Mouse (Mus musculus): ENCODE measurements at regions not wholly inside any gene's neighbourhood (a gene's known extent, or its start where the extent isn't known, plus 50 kb on each side); places are given as distances from the start of the nearest gene placed in this dataset.

GRCm38 (mm10) chr6:84430925-84431621 lies 162.6 kb downstream of the Cyp26b1 start:
- no peak overlapping the region for H3K4me2 ChIP-seq (replicated peaks; ENCODE audit: low read depth)
- H3K9ac ChIP-seq (ENCODE audit: low read depth, low read length): no peak overlapping the region
- no peak for ATAC-seq
- WGBS: 55% methylated on average over 12 of the region's 12 CpGs
- no peak overlapping the region for H3K27ac ChIP-seq (ENCODE audit: low read depth, low read length)
- H3K4me1 ChIP-seq (replicated peaks; ENCODE audit: control insufficient read depth, insufficient read depth, low read length): no peaks in the 10 kb centered on the region
- no peak overlapping the region for H3K4me3 ChIP-seq (ENCODE audit: low read depth, low read length)
- H3K27me3 ChIP-seq (replicated peaks; ENCODE audit: control insufficient read depth, insufficient read depth, low read length): no peaks in the 10 kb centered on the region
- TF ChIP-seq CTCF (IDR thresholded peaks at IDR 0.05; ENCODE audit: low read depth): no peak
- H3K36me3 ChIP-seq (ENCODE audit: control insufficient read depth, insufficient read depth): no peaks in the 10 kb centered on the region
- H3K9me3 ChIP-seq (ENCODE audit: control insufficient read depth): no peaks in the 10 kb centered on the region

GRCm38 (mm10) chr6:84430146-84430545 lies 163.6 kb downstream of the Cyp26b1 start:
- Histone ChIP-seq H3K27ac (ENCODE audit: low read depth, low read length) (no peak overlapping the region), H3K4me2 (replicated peaks; ENCODE audit: low read depth) (no peak overlapping the region), H3K36me3 (ENCODE audit: control insufficient read depth, insufficient read depth) (no peaks in the 10 kb centered on the region), H3K27me3 (replicated peaks; ENCODE audit: control insufficient read depth, insufficient read depth, low read length) (no peaks in the 10 kb centered on the region), H3K4me1 (replicated peaks; ENCODE audit: control insufficient read depth, insufficient read depth, low read length) (no peaks in the 10 kb centered on the region), H3K9ac (ENCODE audit: low read depth, low read length) (no peak overlapping the region), H3K9me3 (ENCODE audit: control insufficient read depth) (no peaks in the 10 kb centered on the region), H3K4me3 (ENCODE audit: low read depth, low read length) (no peak overlapping the region)
- 61% methylated on average over 4 of the region's 4 CpGs for WGBS
- no peak for TF ChIP-seq CTCF (IDR thresholded peaks at IDR 0.05; ENCODE audit: low read depth)
- ATAC-seq: no peak

GRCm38 (mm10) chr6:84429247-84429646 lies 164.5 kb downstream of the Cyp26b1 start:
- WGBS: 71% methylated on average over 8 of the region's 8 CpGs
- H3K9me3 ChIP-seq (ENCODE audit: control insufficient read depth): no peaks in the 10 kb centered on the region
- no peak overlapping the region for H3K27ac ChIP-seq (ENCODE audit: low read depth, low read length)
- H3K27me3 ChIP-seq (replicated peaks; ENCODE audit: control insufficient read depth, insufficient read depth, low read length): no peaks in the 10 kb centered on the region
- ATAC-seq: no peak
- H3K4me1 ChIP-seq (replicated peaks; ENCODE audit: control insufficient read depth, insufficient read depth, low read length): no peaks in the 10 kb centered on the region
- H3K36me3 ChIP-seq (ENCODE audit: control insufficient read depth, insufficient read depth): no peaks in the 10 kb centered on the region
- H3K4me2 ChIP-seq (replicated peaks; ENCODE audit: low read depth): no peak overlapping the region
- TF ChIP-seq CTCF (IDR thresholded peaks at IDR 0.05; ENCODE audit: low read depth): no peak
- no peak overlapping the region for H3K4me3 ChIP-seq (ENCODE audit: low read depth, low read length)
- H3K9ac ChIP-seq (ENCODE audit: low read depth, low read length): no peak overlapping the region

GRCm38 (mm10) chr6:84426691-84427090 lies 167.0 kb downstream of the Cyp26b1 start:
- H3K27me3 ChIP-seq (replicated peaks; ENCODE audit: control insufficient read depth, insufficient read depth, low read length): no peaks in the 10 kb centered on the region

GRCm38 (mm10) chr6:84425823-84426222 lies 167.9 kb downstream of the Cyp26b1 start:
- H3K27ac ChIP-seq (ENCODE audit: low read depth, low read length): no peak overlapping the region
- H3K9ac ChIP-seq (ENCODE audit: low read depth, low read length): no peak overlapping the region
- no peak overlapping the region for H3K4me3 ChIP-seq (ENCODE audit: low read depth, low read length)
- no peaks in the 10 kb centered on the region for H3K27me3 ChIP-seq (replicated peaks; ENCODE audit: control insufficient read depth, insufficient read depth, low read length)
- H3K9me3 ChIP-seq (ENCODE audit: control insufficient read depth): no peaks in the 10 kb centered on the region
- WGBS: 52% methylated on average over 4 of the region's 4 CpGs
- peak; percentile 38; the same call in 1 of the 2 replicates for ATAC-seq
- no peak overlapping the region for H3K4me2 ChIP-seq (replicated peaks; ENCODE audit: low read depth)
- TF ChIP-seq CTCF (IDR thresholded peaks at IDR 0.05; ENCODE audit: low read depth): peak; percentile 86
- H3K4me1 ChIP-seq (replicated peaks; ENCODE audit: control insufficient read depth, insufficient read depth, low read length): no peaks in the 10 kb centered on the region
- H3K36me3 ChIP-seq (ENCODE audit: control insufficient read depth, insufficient read depth): no peaks in the 10 kb centered on the region

More at GRCm38 (mm10) chr6:84426691-84427090, 167.0 kb downstream of the Cyp26b1 start:
- Histone ChIP-seq H3K4me3 (ENCODE audit: low read depth, low read length) (no peak overlapping the region), H3K9me3 (ENCODE audit: control insufficient read depth) (no peaks in the 10 kb centered on the region), H3K27ac (ENCODE audit: low read depth, low read length) (no peak overlapping the region), H3K9ac (ENCODE audit: low read depth, low read length) (no peak overlapping the region), H3K4me2 (replicated peaks; ENCODE audit: low read depth) (no peak overlapping the region), H3K4me1 (replicated peaks; ENCODE audit: control insufficient read depth, insufficient read depth, low read length) (no peaks in the 10 kb centered on the region), H3K36me3 (ENCODE audit: control insufficient read depth, insufficient read depth) (no peaks in the 10 kb centered on the region)
- 54% methylated on average over 8 of the region's 8 CpGs for WGBS
- ATAC-seq: no peak
- TF ChIP-seq CTCF (IDR thresholded peaks at IDR 0.05; ENCODE audit: low read depth): no peak

- TF ChIP-seq CTCF (IDR thresholded peaks at IDR 0.05; ENCODE audit: low read depth): no peak
- H3K27ac ChIP-seq (ENCODE audit: low read depth, low read length): no peak overlapping the region
- no peak overlapping the region for H3K4me3 ChIP-seq (ENCODE audit: low read depth, low read length)
- no peaks in the 10 kb centered on the region for H3K36me3 ChIP-seq (ENCODE audit: control insufficient read depth, insufficient read depth)
- H3K9me3 ChIP-seq (ENCODE audit: control insufficient read depth): no peaks in the 10 kb centered on the region
- 59% methylated on average over 3 of the region's 3 CpGs for WGBS
- no peaks in the 10 kb centered on the region for H3K27me3 ChIP-seq (replicated peaks; ENCODE audit: control insufficient read depth, insufficient read depth, low read length)
- no peaks in the 10 kb centered on the region for H3K4me1 ChIP-seq (replicated peaks; ENCODE audit: control insufficient read depth, insufficient read depth, low read length)
- no peak overlapping the region for H3K4me2 ChIP-seq (replicated peaks; ENCODE audit: low read depth)
- H3K9ac ChIP-seq (ENCODE audit: low read depth, low read length): no peak overlapping the region
- ATAC-seq: no peak
Measured at GRCm38 (mm10) chr6:84422946-84423345, 170.8 kb downstream of the Cyp26b1 start.

Measured in intestine, postnatal 0 days (tissue).